Mouse (Mus musculus): ENCODE measurements around the gene Prss58. TPM values are rescaled to one million over a fixed set of nuclear protein-coding genes. Genes with fewer than 3 reads are reported as not detected.

Prss58 gene
- polyA plus RNA-seq (2014; fragmentation: Nextera tagmentation; extraction: Ambion mirVana), result not detected in 2 replicates

- Histone ChIP-seq H3K4me3 (ENCODE audit: low read depth, low read length) (no peak within 1 kb of the TSS), H3K27me3 (ENCODE audit: control insufficient read depth, insufficient read depth, low read length) (no peaks in the 10 kb centered on the region), H3K9me3 (ENCODE audit: control insufficient read depth, low read length) (no peaks in the 10 kb centered on the region), H3K27ac (ENCODE audit: low read depth, low read length) (no peak within 1 kb of the TSS), H3K36me3 (ENCODE audit: control insufficient read depth, insufficient read depth, low read length) (no peaks in the 10 kb centered on the region), H3K4me2 (replicated peaks; ENCODE audit: low read depth, low read length) (no peak within 1 kb of the TSS), H3K4me1 (replicated peaks; ENCODE audit: control insufficient read depth, insufficient read depth, low read length) (no peaks in the 10 kb centered on the region), H3K9ac (ENCODE audit: low read depth, low read length) (no peak within 1 kb of the TSS)
- DNase-seq (ENCODE audit: low spot score), result no peak
- ATAC-seq (ENCODE audit: low FRiP score), result no peak
Measured at GRCm38 (mm10) chr6:40900287-40900686, at the start of gene Prss58. Prss58 (minus strand) TSS chr6:40900387.

DNA sequence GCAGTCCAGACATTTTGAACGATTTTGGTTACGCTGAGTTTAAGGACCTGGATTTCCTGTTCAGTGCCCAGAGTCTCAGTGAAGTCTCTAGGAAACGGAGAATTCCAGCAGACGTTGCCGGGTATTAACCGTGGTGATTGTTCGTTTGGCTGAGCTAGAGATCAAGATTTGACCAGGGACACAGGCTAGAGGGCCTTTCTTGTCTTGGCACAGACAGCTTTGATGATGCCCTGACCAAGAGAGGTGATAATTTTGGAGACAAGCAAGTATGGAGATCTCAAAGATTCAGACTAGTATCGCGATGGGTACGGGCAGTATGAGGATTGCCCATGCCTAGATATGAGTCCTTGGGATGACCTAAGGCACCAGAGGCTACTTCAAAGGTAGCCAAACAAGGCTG is 40.3 kb upstream of the Prss58 start, which contains the start of gene 1700074P13Rik:
TSS of gene 1700074P13Rik (minus strand) at position 101 of the 400 bp plus-strand sequence.
- DNase-seq (ENCODE audit: low spot score), result no peak
- no peak within 1 kb of the TSS for H3K4me3 ChIP-seq (ENCODE audit: low read depth, low read length)
- ATAC-seq (ENCODE audit: low FRiP score), result no peak
- H3K27me3 ChIP-seq (ENCODE audit: control insufficient read depth, insufficient read depth, low read length), result no peaks in the 10 kb centered on the region
- H3K4me1 ChIP-seq (replicated peaks; ENCODE audit: control insufficient read depth, insufficient read depth, low read length), result no peaks in the 10 kb centered on the region
- no peak within 1 kb of the TSS for H3K27ac ChIP-seq (ENCODE audit: low read depth, low read length)
- no peaks in the 10 kb centered on the region for H3K36me3 ChIP-seq (ENCODE audit: control insufficient read depth, insufficient read depth, low read length)
- H3K4me2 ChIP-seq (replicated peaks; ENCODE audit: low read depth, low read length), result no peak within 1 kb of the TSS
- WGBS, result 93% methylated on average over 10 of the region's 10 CpGs
- H3K9ac ChIP-seq (ENCODE audit: low read depth, low read length), result no peak within 1 kb of the TSS
- no peaks in the 10 kb centered on the region for H3K9me3 ChIP-seq (ENCODE audit: control insufficient read depth, low read length)

GRCm38 (mm10) chr6:40919954-40920353 is 19.8 kb upstream of the Prss58 start:
- H3K36me3 ChIP-seq (ENCODE audit: control insufficient read depth, insufficient read depth, low read length), result no peaks in the 10 kb centered on the region
- DNase-seq (ENCODE audit: low spot score) (no peak), ATAC-seq (ENCODE audit: low FRiP score) (no peak)
- no peak overlapping the region for H3K4me3 ChIP-seq (ENCODE audit: low read depth, low read length)
- H3K4me1 ChIP-seq (replicated peaks; ENCODE audit: control insufficient read depth, insufficient read depth, low read length), result no peaks in the 10 kb centered on the region
- 88% methylated on average over 4 of the region's 4 CpGs for WGBS
- no peaks in the 10 kb centered on the region for H3K9me3 ChIP-seq (ENCODE audit: control insufficient read depth, low read length)
- H3K4me2 ChIP-seq (replicated peaks; ENCODE audit: low read depth, low read length), result no peak overlapping the region
- no peak overlapping the region for H3K9ac ChIP-seq (ENCODE audit: low read depth, low read length)
- no peaks in the 10 kb centered on the region for H3K27me3 ChIP-seq (ENCODE audit: control insufficient read depth, insufficient read depth, low read length)
- H3K27ac ChIP-seq (ENCODE audit: low read depth, low read length), result no peak overlapping the region

- no peaks in the 10 kb centered on the region for H3K9me3 ChIP-seq (ENCODE audit: control insufficient read depth, low read length)
- H3K27ac ChIP-seq (ENCODE audit: low read depth, low read length), result no peak overlapping the region
- H3K9ac ChIP-seq (ENCODE audit: low read depth, low read length), result no peak overlapping the region
- no peaks in the 10 kb centered on the region for H3K4me1 ChIP-seq (replicated peaks; ENCODE audit: control insufficient read depth, insufficient read depth, low read length)
- H3K4me2 ChIP-seq (replicated peaks; ENCODE audit: low read depth, low read length), result no peak overlapping the region
- ATAC-seq (ENCODE audit: low FRiP score), result no peak
- no peaks in the 10 kb centered on the region for H3K36me3 ChIP-seq (ENCODE audit: control insufficient read depth, insufficient read depth, low read length)
- no peaks in the 10 kb centered on the region for H3K27me3 ChIP-seq (ENCODE audit: control insufficient read depth, insufficient read depth, low read length)
- WGBS, result 94% methylated on average over 1 of the region's 1 CpGs
- no peak for DNase-seq (ENCODE audit: low spot score)
- H3K4me3 ChIP-seq (ENCODE audit: low read depth, low read length), result no peak overlapping the region
Measured at GRCm38 (mm10) chr6:40894716-40895115, 5.5 kb downstream of the Prss58 start.

DNA sequence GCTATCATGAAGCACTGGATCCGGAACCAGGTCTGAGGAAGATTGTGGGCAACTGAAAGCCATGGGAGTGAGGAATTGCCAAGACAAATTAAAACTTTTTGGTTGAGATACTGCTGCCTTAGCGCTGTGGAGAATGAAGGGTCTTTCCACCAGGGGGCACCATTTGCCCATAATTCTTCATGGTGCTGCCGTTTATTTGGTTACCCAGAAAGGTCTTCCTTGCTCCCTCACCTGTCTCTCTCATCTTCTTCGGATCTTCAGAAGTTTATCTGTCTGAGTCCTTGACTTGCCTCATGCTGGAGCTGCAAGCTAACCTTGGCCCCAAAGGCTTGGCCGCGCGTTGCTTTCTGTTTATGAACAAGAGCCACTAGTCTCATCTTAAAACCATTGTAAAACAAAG is 6.6 kb downstream of the Prss58 start:
- no peak overlapping the region for H3K4me2 ChIP-seq (replicated peaks; ENCODE audit: low read depth, low read length)
- H3K27me3 ChIP-seq (ENCODE audit: control insufficient read depth, insufficient read depth, low read length), result no peaks in the 10 kb centered on the region
- H3K4me1 ChIP-seq (replicated peaks; ENCODE audit: control insufficient read depth, insufficient read depth, low read length), result no peaks in the 10 kb centered on the region
- no peaks in the 10 kb centered on the region for H3K36me3 ChIP-seq (ENCODE audit: control insufficient read depth, insufficient read depth, low read length)
- H3K9ac ChIP-seq (ENCODE audit: low read depth, low read length), result no peak overlapping the region
- 0 out of 2 replicates have a peak, but pooled peaks have one; percentile 19 for ATAC-seq (ENCODE audit: low FRiP score)
- no peak overlapping the region for H3K27ac ChIP-seq (ENCODE audit: low read depth, low read length)
- H3K4me3 ChIP-seq (ENCODE audit: low read depth, low read length), result no peak overlapping the region
- WGBS, result 46% methylated on average over 7 of the region's 7 CpGs
- peak; percentile 59 for DNase-seq (ENCODE audit: low spot score)
- H3K9me3 ChIP-seq (ENCODE audit: control insufficient read depth, low read length), result no peaks in the 10 kb centered on the region

DNA sequence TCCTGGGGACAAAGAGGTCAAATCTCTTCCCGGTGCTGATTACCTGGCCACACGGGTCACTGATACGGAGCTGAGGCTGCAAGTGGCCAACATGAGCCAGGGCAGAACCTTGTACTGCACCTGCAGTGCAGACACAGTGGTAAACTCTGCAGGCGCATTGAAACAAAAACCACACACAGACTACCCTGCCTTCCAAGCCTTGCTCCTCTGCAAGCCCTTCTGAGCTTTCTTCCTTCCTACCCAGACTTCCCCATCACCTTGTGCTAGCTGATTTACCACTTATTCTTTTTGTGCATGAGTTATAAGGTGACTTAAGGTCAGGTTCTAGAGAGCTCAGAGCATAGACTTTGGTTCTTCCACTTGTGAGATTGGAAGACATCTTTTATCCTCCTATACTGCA is 8.4 kb downstream of the Prss58 start:
- no peak overlapping the region for H3K27ac ChIP-seq (ENCODE audit: low read depth, low read length)
- H3K36me3 ChIP-seq (ENCODE audit: control insufficient read depth, insufficient read depth, low read length), result no peaks in the 10 kb centered on the region
- DNase-seq (ENCODE audit: low spot score) (no peak), ATAC-seq (ENCODE audit: low FRiP score) (no peak)
- H3K27me3 ChIP-seq (ENCODE audit: control insufficient read depth, insufficient read depth, low read length), result no peaks in the 10 kb centered on the region
- no peak overlapping the region for H3K4me2 ChIP-seq (replicated peaks; ENCODE audit: low read depth, low read length)
- no peak overlapping the region for H3K4me3 ChIP-seq (ENCODE audit: low read depth, low read length)
- no peak overlapping the region for H3K9ac ChIP-seq (ENCODE audit: low read depth, low read length)
- WGBS, result 82% methylated on average over 4 of the region's 4 CpGs
- no peaks in the 10 kb centered on the region for H3K9me3 ChIP-seq (ENCODE audit: control insufficient read depth, low read length)
- H3K4me1 ChIP-seq (replicated peaks; ENCODE audit: control insufficient read depth, insufficient read depth, low read length), result no peaks in the 10 kb centered on the region

DNA sequence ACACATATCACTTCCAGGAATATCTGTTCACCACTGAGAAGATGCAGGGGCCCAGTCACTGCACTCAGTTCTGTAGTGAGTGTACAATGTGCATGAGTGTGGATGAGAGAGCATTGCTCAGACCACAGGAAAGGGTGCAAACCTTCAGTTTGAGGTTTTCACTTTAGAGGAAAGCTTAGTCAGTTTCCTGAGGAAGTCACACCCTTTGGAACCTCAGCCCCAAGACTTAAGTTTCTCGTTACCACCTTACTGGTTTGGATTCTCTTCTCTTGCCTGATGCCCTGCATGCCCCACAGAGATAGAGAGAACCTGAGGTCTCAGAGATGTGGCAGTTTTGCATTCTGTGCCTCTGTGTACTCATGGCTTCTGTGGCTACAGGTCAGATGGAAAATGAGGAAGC is 9.2 kb downstream of the Prss58 start:
- Histone ChIP-seq H3K4me1 (replicated peaks; ENCODE audit: control insufficient read depth, insufficient read depth, low read length) (no peaks in the 10 kb centered on the region), H3K27ac (ENCODE audit: low read depth, low read length) (no peak overlapping the region), H3K9me3 (ENCODE audit: control insufficient read depth, low read length) (no peaks in the 10 kb centered on the region), H3K4me2 (replicated peaks; ENCODE audit: low read depth, low read length) (no peak overlapping the region), H3K4me3 (ENCODE audit: low read depth, low read length) (no peak overlapping the region), H3K27me3 (ENCODE audit: control insufficient read depth, insufficient read depth, low read length) (no peaks in the 10 kb centered on the region), H3K36me3 (ENCODE audit: control insufficient read depth, insufficient read depth, low read length) (no peaks in the 10 kb centered on the region), H3K9ac (ENCODE audit: low read depth, low read length) (no peak overlapping the region)
- WGBS, result 82% methylated on average over 1 of the region's 1 CpGs
- no peak for ATAC-seq (ENCODE audit: low FRiP score)
- no peak for DNase-seq (ENCODE audit: low spot score)

- 96% methylated on average over 3 of the region's 3 CpGs for WGBS
- H3K36me3 ChIP-seq (ENCODE audit: control insufficient read depth, insufficient read depth, low read length), result no peaks in the 10 kb centered on the region
- DNase-seq (ENCODE audit: low spot score) (no peak), ATAC-seq (ENCODE audit: low FRiP score) (no peak)
- H3K9me3 ChIP-seq (ENCODE audit: control insufficient read depth, low read length), result no peaks in the 10 kb centered on the region
- H3K27me3 ChIP-seq (ENCODE audit: control insufficient read depth, insufficient read depth, low read length), result no peaks in the 10 kb centered on the region
- no peaks in the 10 kb centered on the region for H3K4me1 ChIP-seq (replicated peaks; ENCODE audit: control insufficient read depth, insufficient read depth, low read length)
- no peak within 1 kb of the TSS for H3K4me2 ChIP-seq (replicated peaks; ENCODE audit: low read depth, low read length)
- no peak within 1 kb of the TSS for H3K4me3 ChIP-seq (ENCODE audit: low read depth, low read length)
- no peak within 1 kb of the TSS for H3K9ac ChIP-seq (ENCODE audit: low read depth, low read length)
- no peak within 1 kb of the TSS for H3K27ac ChIP-seq (ENCODE audit: low read depth, low read length)
Measured at GRCm38 (mm10) chr6:40887394-40887793, 12.8 kb downstream of the Prss58 start, which contains the start of gene Moxd2. Moxd2 (minus strand) TSS chr6:40887494.

DNA sequence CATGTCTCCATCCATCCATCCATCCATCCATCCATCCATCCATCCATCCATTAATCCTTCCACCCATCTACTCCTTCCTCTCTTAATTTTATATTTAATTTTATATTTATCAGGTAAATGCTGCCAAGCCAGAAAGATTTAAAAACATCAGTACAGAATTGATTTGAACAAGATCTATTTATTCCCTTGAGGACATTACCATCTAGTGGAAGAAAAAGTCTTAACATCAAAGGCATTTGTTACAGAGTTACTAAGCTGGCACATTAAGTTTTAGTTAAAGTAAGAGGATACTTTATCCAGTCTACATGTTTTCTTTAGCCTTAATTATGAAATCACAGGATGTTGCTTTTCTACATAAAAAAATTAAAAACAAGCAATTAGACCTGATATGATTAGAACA is 54.9 kb downstream of the Prss58 start:
- no peak for ATAC-seq (ENCODE audit: low FRiP score)
- no peaks in the 10 kb centered on the region for H3K27me3 ChIP-seq (ENCODE audit: control insufficient read depth, insufficient read depth, low read length)
- no peaks in the 10 kb centered on the region for H3K4me1 ChIP-seq (replicated peaks; ENCODE audit: control insufficient read depth, insufficient read depth, low read length)
- no peak overlapping the region for H3K9ac ChIP-seq (ENCODE audit: low read depth, low read length)
- DNase-seq (ENCODE audit: low spot score), result no peak
- H3K4me3 ChIP-seq (ENCODE audit: low read depth, low read length), result no peak overlapping the region
- no peaks in the 10 kb centered on the region for H3K9me3 ChIP-seq (ENCODE audit: control insufficient read depth, low read length)
- no peak overlapping the region for H3K4me2 ChIP-seq (replicated peaks; ENCODE audit: low read depth, low read length)
- H3K36me3 ChIP-seq (ENCODE audit: control insufficient read depth, insufficient read depth, low read length), result no peaks in the 10 kb centered on the region
- H3K27ac ChIP-seq (ENCODE audit: low read depth, low read length), result no peak overlapping the region
